Mouse (Mus musculus): ENCODE data around the gene Csrnp1.

- TF ChIP-seq CTCF (IDR thresholded peaks at IDR 0.05; ENCODE audit: low read depth) (no peak), EP300 (IDR thresholded peaks at IDR 0.05; ENCODE audit: low read depth) (no peak)
Measured at GRCm38 (mm10) chr9:120021164-120021563, 36.7 kb upstream of the Csrnp1 start.

Data from liver, embryonic 14.5 days (tissue).